Mouse (Mus musculus): ENCODE measurements at regions not wholly inside any gene's neighbourhood (a gene's known extent, or its start where the extent isn't known, plus 50 kb on each side); places are given as distances from the start of the nearest gene placed in this dataset.
"Not testable (repeated sequence)": the region's sequence is repeated elsewhere in the genome, so short reads cannot be mapped to it uniquely, and the experiment has no call there.

- H3K36me3 ChIP-seq (ENCODE audit: control insufficient read depth, insufficient read depth, low read length): no peaks in the 10 kb centered on the region
- TF ChIP-seq CTCF (IDR thresholded peaks at IDR 0.05; ENCODE audit: control insufficient read depth, insufficient read depth, insufficient replicate concordance, low read depth, low read length) (no peak), POLR2A (IDR thresholded peaks at IDR 0.05; ENCODE audit: control insufficient read depth, low read depth, low read length) (no peak)
- no peaks in the 10 kb centered on the region for H3K27me3 ChIP-seq (ENCODE audit: control insufficient read depth, insufficient read depth, low read length)
- no peak overlapping the region for H3K4me3 ChIP-seq (ENCODE audit: control insufficient read depth, low read depth, low read length)
- H3K4me1 ChIP-seq (ENCODE audit: control insufficient read depth, insufficient read depth, low read length): no peaks in the 10 kb centered on the region
- no peak overlapping the region for H3K27ac ChIP-seq (ENCODE audit: control insufficient read depth, insufficient read depth, low read depth, low read length)
Measured at GRCm38 (mm10) chr3:40405095-40405948, 125.8 kb upstream of the Intu start.

GRCm38 (mm10) chr3:40405949-40406236 lies 125.2 kb upstream of the Intu start:
- no peak for TF ChIP-seq CTCF (IDR thresholded peaks at IDR 0.05; ENCODE audit: control insufficient read depth, insufficient read depth, insufficient replicate concordance, low read depth, low read length)
- no peak for TF ChIP-seq POLR2A (IDR thresholded peaks at IDR 0.05; ENCODE audit: control insufficient read depth, low read depth, low read length)
- Histone ChIP-seq H3K4me3 (ENCODE audit: control insufficient read depth, low read depth, low read length) (no peak overlapping the region), H3K27ac (ENCODE audit: control insufficient read depth, insufficient read depth, low read depth, low read length) (no peak overlapping the region), H3K36me3 (ENCODE audit: control insufficient read depth, insufficient read depth, low read length) (no peaks in the 10 kb centered on the region), H3K27me3 (ENCODE audit: control insufficient read depth, insufficient read depth, low read length) (no peaks in the 10 kb centered on the region), H3K4me1 (ENCODE audit: control insufficient read depth, insufficient read depth, low read length) (no peaks in the 10 kb centered on the region)

- no peak overlapping the region for H3K27ac ChIP-seq (ENCODE audit: control insufficient read depth, insufficient read depth, low read depth, low read length)
- no peaks in the 10 kb centered on the region for H3K36me3 ChIP-seq (ENCODE audit: control insufficient read depth, insufficient read depth, low read length)
- H3K4me1 ChIP-seq (ENCODE audit: control insufficient read depth, insufficient read depth, low read length): no peaks in the 10 kb centered on the region
- no peak overlapping the region for H3K4me3 ChIP-seq (ENCODE audit: control insufficient read depth, low read depth, low read length)
- no peaks in the 10 kb centered on the region for H3K27me3 ChIP-seq (ENCODE audit: control insufficient read depth, insufficient read depth, low read length)
- TF ChIP-seq POLR2A (IDR thresholded peaks at IDR 0.05; ENCODE audit: control insufficient read depth, low read depth, low read length) (no peak), CTCF (IDR thresholded peaks at IDR 0.05; ENCODE audit: control insufficient read depth, insufficient read depth, insufficient replicate concordance, low read depth, low read length) (no peak)
Measured at GRCm38 (mm10) chr3:40408921-40409488, 122.1 kb upstream of the Intu start.

GRCm38 (mm10) chr3:40410749-40411310 lies 120.3 kb upstream of the Intu start:
- Histone ChIP-seq H3K4me1 (ENCODE audit: control insufficient read depth, insufficient read depth, low read length) (no peaks in the 10 kb centered on the region), H3K27me3 (ENCODE audit: control insufficient read depth, insufficient read depth, low read length) (no peaks in the 10 kb centered on the region), H3K4me3 (ENCODE audit: control insufficient read depth, low read depth, low read length) (no peak overlapping the region), H3K27ac (ENCODE audit: control insufficient read depth, insufficient read depth, low read depth, low read length) (no peak overlapping the region), H3K36me3 (ENCODE audit: control insufficient read depth, insufficient read depth, low read length) (no peaks in the 10 kb centered on the region)
- TF ChIP-seq CTCF (IDR thresholded peaks at IDR 0.05; ENCODE audit: control insufficient read depth, insufficient read depth, insufficient replicate concordance, low read depth, low read length): no peak
- TF ChIP-seq POLR2A (IDR thresholded peaks at IDR 0.05; ENCODE audit: control insufficient read depth, low read depth, low read length): no peak

GRCm38 (mm10) chr3:40425183-40425844 lies 105.8 kb upstream of the Intu start:
- H3K4me3 ChIP-seq (ENCODE audit: control insufficient read depth, low read depth, low read length); H3K36me3 ChIP-seq (ENCODE audit: control insufficient read depth, insufficient read depth, low read length); H3K27ac ChIP-seq (ENCODE audit: control insufficient read depth, insufficient read depth, low read depth, low read length); H3K27me3 ChIP-seq (ENCODE audit: control insufficient read depth, insufficient read depth, low read length); H3K4me1 ChIP-seq (ENCODE audit: control insufficient read depth, insufficient read depth, low read length): not testable (repeated sequence)

GRCm38 (mm10) chr3:40426070-40426469 lies 105.0 kb upstream of the Intu start:
- Histone ChIP-seq H3K4me3 (ENCODE audit: control insufficient read depth, low read depth, low read length) (no peak overlapping the region), H3K36me3 (ENCODE audit: control insufficient read depth, insufficient read depth, low read length) (no peaks in the 10 kb centered on the region), H3K4me1 (ENCODE audit: control insufficient read depth, insufficient read depth, low read length) (no peaks in the 10 kb centered on the region), H3K27ac (ENCODE audit: control insufficient read depth, insufficient read depth, low read depth, low read length) (no peak overlapping the region), H3K27me3 (ENCODE audit: control insufficient read depth, insufficient read depth, low read length) (no peaks in the 10 kb centered on the region)
- no peak for TF ChIP-seq POLR2A (IDR thresholded peaks at IDR 0.05; ENCODE audit: control insufficient read depth, low read depth, low read length)
- no peak for TF ChIP-seq CTCF (IDR thresholded peaks at IDR 0.05; ENCODE audit: control insufficient read depth, insufficient read depth, insufficient replicate concordance, low read depth, low read length)

GRCm38 (mm10) chr3:40428021-40428420 lies 103.1 kb upstream of the Intu start:
- Histone ChIP-seq H3K27me3 (ENCODE audit: control insufficient read depth, insufficient read depth, low read length) (no peaks in the 10 kb centered on the region), H3K4me3 (ENCODE audit: control insufficient read depth, low read depth, low read length) (no peak overlapping the region), H3K27ac (ENCODE audit: control insufficient read depth, insufficient read depth, low read depth, low read length) (no peak overlapping the region), H3K4me1 (ENCODE audit: control insufficient read depth, insufficient read depth, low read length) (no peaks in the 10 kb centered on the region), H3K36me3 (ENCODE audit: control insufficient read depth, insufficient read depth, low read length) (no peaks in the 10 kb centered on the region)
- TF ChIP-seq CTCF (IDR thresholded peaks at IDR 0.05; ENCODE audit: control insufficient read depth, insufficient read depth, insufficient replicate concordance, low read depth, low read length): no peak
- no peak for TF ChIP-seq POLR2A (IDR thresholded peaks at IDR 0.05; ENCODE audit: control insufficient read depth, low read depth, low read length)

Measured in testis, adult 2 months (tissue).